Mouse (Mus musculus) heart, embryonic 10.5 days (tissue): ENCODE measurements around the gene Gm10378. TPM values are rescaled to one million over a fixed set of nuclear protein-coding genes. Genes with fewer than 3 reads are reported as not detected.
"Not testable (repeated sequence)": the region's sequence is repeated elsewhere in the genome, so short reads cannot be mapped to it uniquely, and the experiment has no call there.

Experiments
- DNase-seq: peaks from one replicate; pipeline ENCODE4 v3.0.0-alpha.2; 2017; ENCODE audit warnings: low spot score
- H3K27ac ChIP-seq: fragments of 300-500 bp; sonication (generic); 2 replicates; pipeline ENCODE4 v1.5.1; 2016; ENCODE audit warnings: mild to moderate bottlenecking
- H3K27me3 ChIP-seq: fragments of 300-500 bp; sonication (generic); 2 replicates; pipeline ENCODE4 v1.6.1; 2016; ENCODE audit warnings: mild to moderate bottlenecking; ENCODE audit not compliant: poor library complexity, insufficient read depth, severe bottlenecking
- H3K36me3 ChIP-seq: fragments of 300-500 bp; sonication (generic); 2 replicates; pipeline ENCODE4 v1.6.1; 2016; ENCODE audit warnings: mild to moderate bottlenecking, moderate library complexity
- H3K4me1 ChIP-seq: fragments of 300-500 bp; sonication (generic); 2 replicates; pipeline ENCODE4 v1.6.1; 2016; ENCODE audit warnings: mild to moderate bottlenecking
- H3K4me3 ChIP-seq: fragments of 300-500 bp; sonication (generic); 2 replicates; pipeline ENCODE4 v1.5.1; 2016; ENCODE audit warnings: mild to moderate bottlenecking, moderate library complexity
- H3K9me3 ChIP-seq: fragments of 300-500 bp; sonication (generic); 2 replicates; pipeline ENCODE4 v1.6.1; 2016; ENCODE audit warnings: mild to moderate bottlenecking, moderate library complexity
- WGBS: fragments of 180-500 bp; shearing (Covaris S2); methylation state at CpG from one replicate; pipeline ENCODE4 v1.1.7; 2016; 5-methylcytosine and 5-hydroxymethylcytosine counted together
- microRNA-seq: library from miRNA; unstranded; fragments of <30 nt; microRNA quantifications from one replicate; pipeline ENCODE4, GENCODE M21; 2017
- polyA plus RNA-seq: library from polyadenylated mRNA; unstranded; fragments of >200 nt; fragmentation: Nextera tagmentation; extraction: Ambion mirVana; gene quantifications from 2 replicates; pipeline ENCODE4 v1.2.1, GENCODE M21; 2016

The Gm10378 gene
- not detected in 2 replicates for polyA plus RNA-seq

- H3K36me3 ChIP-seq, H3K27ac ChIP-seq, DNase-seq, H3K27me3 ChIP-seq, H3K4me1 ChIP-seq, H3K4me3 ChIP-seq, H3K9me3 ChIP-seq: not testable (repeated sequence)
- WGBS, result no CpG with 5 or more reads among the region's 1 CpGs
Observed at GRCm38 (mm10) chr14:42655638-42656037, at the start of gene Gm10378. Gm10378 (plus strand) TSS chr14:42655938.

- WGBS, result 88% methylated on average over 1 of the region's 2 CpGs
- not testable (repeated sequence) for H3K27me3 ChIP-seq, H3K36me3 ChIP-seq, H3K9me3 ChIP-seq, H3K4me3 ChIP-seq, H3K4me1 ChIP-seq, DNase-seq, H3K27ac ChIP-seq
Observed at GRCm38 (mm10) chr14:42641817-42642216, 13.9 kb upstream of the Gm10378 start, which contains the start of gene Gm3633. Gm3633 (minus strand) TSS chr14:42641917.

Small RNAs within 50 kb of the gene (microRNA-seq; reads per million reads assigned to microRNA genes)
- gene Gm23620, result not detected
- not detected for gene Gm25228

Other genes with a start within 250 kb of the Gm10378 start
- gene Gm8005, start 216.3 kb upstream of the Gm10378 start, polyA plus RNA-seq, result not detected in 2 replicates
- not detected in 2 replicates for gene Gm8011, start 192.1 kb upstream of the Gm10378 start, polyA plus RNA-seq
- gene Gm8020, start 153.6 kb upstream of the Gm10378 start, polyA plus RNA-seq, result not detected in 2 replicates
- gene Gm8024, start 131.7 kb upstream of the Gm10378 start, polyA plus RNA-seq, result not detected in 2 replicates
- gene Gm17124, start 56.1 kb upstream of the Gm10378 start, polyA plus RNA-seq, result not detected in 2 replicates
- not detected in 2 replicates for gene Gm3633, start 14.0 kb upstream of the Gm10378 start, polyA plus RNA-seq
- not detected in 2 replicates for gene Gm3015, start 112.9 kb downstream of the Gm10378 start, polyA plus RNA-seq
- not detected in 2 replicates for gene Gm10377, start 142.0 kb downstream of the Gm10378 start, polyA plus RNA-seq
- gene Gm21977, start 197.5 kb downstream of the Gm10378 start, polyA plus RNA-seq, result not detected in 2 replicates